Mouse (Mus musculus) limb, embryonic 13.5 days (tissue): ENCODE measurements around the gene Olfr38. TPM values are rescaled to one million over a fixed set of nuclear protein-coding genes. Genes with fewer than 3 reads are reported as not detected.

Experiments
- ATAC-seq: fragments of 200-750 bp; cut with Nextera tagmentation; 2 replicates; pipeline ENCODE4 v1.8.0; 2017; ENCODE audit warnings: low read depth, moderate number of reproducible peaks, moderate TSS enrichment; ENCODE audit not compliant: low FRiP score
- H3K27ac ChIP-seq: fragments of 300-500 bp; sonication (generic); 2 replicates; pipeline ENCODE4 v1.5.1; 2015; ENCODE audit warnings: inconsistent platforms, mild to moderate bottlenecking, moderate library complexity
- H3K27me3 ChIP-seq: fragments of 300-500 bp; sonication (generic); 2 replicates; pipeline ENCODE4 v1.6.1; 2015; ENCODE audit warnings: mild to moderate bottlenecking, inconsistent platforms
- H3K36me3 ChIP-seq: fragments of 300-500 bp; sonication (generic); 2 replicates; pipeline ENCODE4 v1.6.1; 2015; ENCODE audit warnings: inconsistent platforms, mild to moderate bottlenecking, moderate library complexity
- H3K4me1 ChIP-seq: fragments of 300-500 bp; sonication (generic); 2 replicates; pipeline ENCODE4 v1.6.1; 2015; ENCODE audit warnings: inconsistent platforms
- H3K4me2 ChIP-seq: fragments of 300-500 bp; sonication (generic); replicated peaks from 2 replicates; pipeline ENCODE4 v1.6.1; 2015; ENCODE audit warnings: inconsistent platforms, mild to moderate bottlenecking, moderate library complexity
- H3K4me3 ChIP-seq: fragments of 300-500 bp; sonication (generic); 2 replicates; pipeline ENCODE4 v1.5.1; 2015; ENCODE audit warnings: moderate library complexity, mild to moderate bottlenecking, inconsistent platforms
- H3K9ac ChIP-seq: fragments of 300-500 bp; sonication (generic); 2 replicates; pipeline ENCODE4 v1.6.1; 2015; ENCODE audit warnings: mild to moderate bottlenecking, inconsistent platforms
- H3K9me3 ChIP-seq: fragments of 300-500 bp; sonication (generic); 2 replicates; pipeline ENCODE4 v1.6.1; 2016; ENCODE audit warnings: inconsistent platforms
- WGBS: fragments of 180-500 bp; shearing (Covaris S2); methylation state at CpG from one replicate; pipeline ENCODE4 v1.1.7; 2015; 5-methylcytosine and 5-hydroxymethylcytosine counted together
- polyA plus RNA-seq: library from polyadenylated mRNA; unstranded; fragments of >200 nt; fragmentation: Nextera tagmentation; extraction: Ambion mirVana; gene quantifications from 2 replicates; pipeline ENCODE4 v1.2.1, GENCODE M21; 2015

Olfr38 gene
- polyA plus RNA-seq, 1 experiment from 2014 or later = not detected

- H3K27me3 ChIP-seq = no peaks in the 10 kb centered on the region
- H3K36me3 ChIP-seq = no peaks in the 10 kb centered on the region
- H3K4me1 ChIP-seq = no peaks in the 10 kb centered on the region
- no peak within 1 kb of the TSS for H3K4me2 ChIP-seq
- no peaks in the 10 kb centered on the region for H3K9me3 ChIP-seq
- ATAC-seq = no peak
- no peak within 1 kb of the TSS for H3K27ac ChIP-seq
- H3K9ac ChIP-seq = no peak within 1 kb of the TSS
- WGBS = 82% methylated on average over 1 of the region's 1 CpGs
- no peak within 1 kb of the TSS for H3K4me3 ChIP-seq
Observed at GRCm38 (mm10) chr6:42811639-42812038, 55.4 kb downstream of the Olfr38 start, which contains the start of gene Olfr450. Gene Olfr450 (plus strand): TSS chr6:42811939.

Other genes with a start within 250 kb of the Olfr38 start
- gene Olfr455, start 208.8 kb upstream of the Olfr38 start, polyA plus RNA-seq = not detected in 2 replicates
- not detected in 2 replicates for gene Tcaf3, start 158.7 kb upstream of the Olfr38 start, polyA plus RNA-seq
- gene Tcaf2, start 111.2 kb upstream of the Olfr38 start, polyA plus RNA-seq = 5.6 TPM in 2 replicates
- 88.2 and 93.1 TPM in 2 replicates for gene Tcaf1, start 46.3 kb upstream of the Olfr38 start, polyA plus RNA-seq
- gene Olfr453, start 17.0 kb upstream of the Olfr38 start, polyA plus RNA-seq = not detected in 2 replicates
- not detected in 2 replicates for gene Olfr452, start 28.7 kb downstream of the Olfr38 start, polyA plus RNA-seq
- gene Olfr450, start 55.5 kb downstream of the Olfr38 start, polyA plus RNA-seq = not detected in 2 replicates
- gene Olfr449, start 78.0 kb downstream of the Olfr38 start, polyA plus RNA-seq = not detected in 2 replicates
- gene Olfr448, start 134.0 kb downstream of the Olfr38 start, polyA plus RNA-seq = not detected in 2 replicates
- not detected in 2 replicates for gene Olfr447, start 152.5 kb downstream of the Olfr38 start, polyA plus RNA-seq
- gene Olfr446, start 165.0 kb downstream of the Olfr38 start, polyA plus RNA-seq = not detected in 2 replicates
- gene Olfr444, start 192.7 kb downstream of the Olfr38 start, polyA plus RNA-seq = not detected in 2 replicates